Mouse (Mus musculus): ENCODE measurements around the gene Gja5.
"Not testable (repeated sequence)": the region's sequence is repeated elsewhere in the genome, so short reads cannot be mapped to it uniquely, and the experiment has no call there.

The Gja5 gene

DNA sequence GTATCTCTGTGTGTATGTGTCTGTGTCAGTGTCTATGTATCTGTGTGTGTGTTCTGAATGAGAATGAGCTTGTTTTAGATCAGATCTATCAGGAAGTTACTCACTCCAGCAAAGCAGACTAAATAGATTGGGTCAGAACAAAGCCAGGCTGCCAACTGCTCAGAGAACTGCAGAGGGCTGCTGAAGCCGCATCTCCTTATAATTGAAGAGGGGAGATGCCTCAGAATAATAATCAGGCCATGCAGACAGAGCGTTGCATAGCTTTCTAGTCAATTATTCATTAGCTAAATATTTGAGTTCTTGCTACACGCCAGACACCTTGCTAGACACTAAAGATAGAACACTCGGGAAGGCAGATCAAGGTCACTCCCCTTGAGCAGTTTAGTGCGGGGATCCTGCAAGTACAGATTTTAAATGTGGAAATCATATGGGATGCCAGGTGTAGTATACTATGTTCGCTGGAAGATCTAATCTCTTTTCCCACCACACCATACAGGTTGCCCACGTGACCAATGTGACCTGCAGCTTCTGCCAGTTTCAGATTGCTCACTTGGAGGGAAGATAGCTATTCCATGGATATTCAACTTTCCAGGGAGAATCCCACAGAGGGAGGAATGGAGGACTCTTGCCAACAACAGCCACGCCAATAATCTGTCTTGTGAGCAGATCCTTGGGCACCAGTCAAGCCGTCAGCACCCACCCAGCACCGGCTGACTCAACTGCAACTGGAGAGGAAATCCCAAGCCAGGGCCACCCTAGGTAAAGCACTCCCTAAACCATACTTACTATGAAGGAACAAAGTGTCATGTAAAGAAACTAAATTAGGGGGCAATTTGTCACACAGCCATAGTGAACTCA lies 196.5 kb downstream of the Gja5 start:
- DNase-seq (ENCODE audit: extremely low spot score, low spot score) = no peak

DNA sequence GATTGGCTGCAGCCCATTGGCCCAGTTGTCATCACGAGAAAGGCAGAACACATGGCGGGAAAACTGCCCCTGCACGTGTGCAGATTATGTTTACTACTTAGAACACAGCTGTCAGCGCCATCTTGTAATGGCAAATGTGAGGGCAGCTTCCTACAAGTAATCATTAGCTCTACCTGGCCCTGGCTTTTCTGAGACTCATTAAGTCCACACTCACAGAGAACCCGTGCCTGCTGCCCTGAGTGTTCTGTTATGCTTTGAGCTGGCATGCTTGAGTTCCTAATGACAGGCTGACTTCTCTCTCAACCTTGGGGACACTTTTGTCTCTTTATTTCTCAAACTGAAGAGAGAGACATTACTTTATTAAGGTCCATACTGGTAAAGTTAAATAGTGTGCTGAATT lies 199.5 kb downstream of the Gja5 start:
- not testable (repeated sequence) for DNase-seq (ENCODE audit: extremely low spot score, low spot score)

DNA sequence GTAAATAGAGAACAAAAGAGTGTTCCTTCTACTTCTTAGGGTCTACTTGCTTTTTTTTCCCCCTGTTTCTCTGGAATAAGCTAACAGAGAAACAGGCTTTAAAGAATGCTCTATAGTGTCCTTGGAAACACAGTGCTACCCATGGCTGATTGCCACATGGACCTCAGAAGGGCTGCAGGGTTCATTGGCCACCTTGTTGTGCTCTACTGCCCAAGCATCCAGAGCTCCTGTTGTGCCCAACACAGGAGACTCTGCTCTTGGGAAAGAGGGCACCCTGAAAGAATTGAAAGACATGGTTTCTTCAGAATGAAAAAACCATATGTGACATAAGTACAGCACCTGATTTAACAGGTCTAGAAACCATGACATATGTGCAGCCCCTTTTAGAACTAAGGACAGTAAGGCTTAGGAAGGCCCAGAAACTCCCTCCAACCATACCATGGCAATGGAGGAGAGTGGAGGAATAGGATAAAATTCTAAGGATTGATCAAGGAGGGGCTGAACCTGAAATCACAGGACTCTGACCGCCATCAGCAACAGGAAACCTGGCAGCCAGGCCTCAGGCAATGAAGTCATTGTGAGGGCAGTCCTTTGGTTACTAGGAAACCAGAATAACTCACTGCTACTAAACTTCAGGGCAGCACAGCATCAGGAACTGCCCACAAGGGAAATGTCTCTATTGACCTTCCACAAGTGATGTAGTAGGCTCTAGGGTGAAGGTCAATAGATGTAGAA lies 200.4 kb downstream of the Gja5 start:
- DNase-seq (ENCODE audit: extremely low spot score, low spot score) = no peak

DNA sequence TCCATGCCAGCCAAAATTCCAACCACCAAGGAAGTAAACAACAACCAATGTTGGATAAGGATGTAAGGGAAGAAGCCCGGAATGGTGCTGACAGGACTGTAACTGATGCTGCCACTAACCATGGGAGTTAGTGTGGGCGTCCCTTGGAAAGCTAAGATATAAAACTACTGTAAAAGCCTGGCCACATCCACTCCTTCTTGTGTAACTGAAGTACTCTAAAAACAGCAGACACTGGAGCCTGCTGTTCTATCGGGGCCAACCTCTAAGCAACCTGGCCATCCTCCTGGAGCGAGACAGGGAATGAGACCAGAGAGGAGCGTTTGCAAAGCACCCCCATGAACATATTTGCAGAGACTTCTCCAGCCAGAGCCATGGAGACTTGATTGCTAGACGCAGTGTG lies 213.0 kb downstream of the Gja5 start:
- DNase-seq (ENCODE audit: extremely low spot score, low spot score) = no peak

DNA sequence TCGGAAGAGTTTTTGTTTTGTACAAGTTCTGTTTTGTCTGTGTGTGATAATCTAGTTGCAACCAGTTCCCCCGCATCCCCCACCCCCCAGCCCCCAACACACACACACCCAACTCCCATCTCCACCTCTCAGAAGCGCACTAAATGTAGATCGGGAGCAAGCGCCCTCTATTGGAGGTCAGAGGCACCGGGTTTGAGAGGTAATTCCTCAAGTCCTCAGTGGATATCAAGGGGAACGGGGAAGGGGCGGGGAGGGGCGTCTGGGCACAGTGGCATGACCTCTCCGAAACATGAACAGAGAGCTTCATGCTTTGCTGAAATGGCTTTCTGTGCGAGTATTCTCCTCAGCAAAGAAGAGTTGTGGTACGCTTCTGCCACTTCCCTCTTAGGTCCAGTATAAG lies 213.8 kb downstream of the Gja5 start:
- DNase-seq (ENCODE audit: extremely low spot score, low spot score) = no peak

DNA sequence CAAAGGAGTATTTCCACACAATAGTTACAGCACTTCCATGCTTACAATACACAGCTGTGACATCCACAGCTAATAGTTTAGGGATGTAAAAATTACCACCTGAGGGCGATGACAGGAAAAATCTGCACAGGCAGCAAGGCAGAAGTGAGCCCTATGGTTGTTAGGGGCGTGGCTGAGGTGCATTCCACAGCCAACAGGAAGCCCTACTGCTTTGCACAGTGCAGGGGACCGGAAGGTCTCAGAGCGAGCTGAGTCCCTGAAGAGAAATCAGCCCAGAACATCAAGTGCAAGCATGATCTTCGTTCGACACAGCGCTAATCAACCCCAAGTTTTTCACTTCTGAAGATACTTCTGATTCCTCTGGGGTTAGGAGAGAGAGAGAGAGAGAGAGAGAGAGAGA lies 219.7 kb downstream of the Gja5 start:
- DNase-seq (ENCODE audit: extremely low spot score, low spot score) = no peak
